Comparison of ENCODE assay signal across 7 mouse cellular contexts in genomic region chr4:111416126-111416525, GRCm38 (mm10). TPM values are rescaled to one million over a fixed set of nuclear protein-coding genes. Genes with fewer than 3 reads are reported as not detected.
DNase-seq lines count a peak whose midpoint lies in the region; ATAC-seq lines count a peak whose summit lies in the region.

No protein-coding gene starts in this region.

- H3K4me2 ChIP-seq in lung, embryonic 15.5 days = peak overlapping the region; percentile 70
- H3K4me2 ChIP-seq in forebrain, embryonic 11.5 days (ENCODE audit: low read depth, low read length, severe bottlenecking) = peak overlapping the region; percentile 87
- H3K4me2 ChIP-seq in intestine, embryonic 16.5 days (ENCODE audit: low read depth, low read length) = peak overlapping the region; percentile 55
- peak overlapping the region; percentile 78 for H3K4me2 ChIP-seq in stomach, embryonic 14.5 days (replicated peaks; ENCODE audit: low read depth, low read length)

- no peaks in the 10 kb centered on the region for H3K27me3 ChIP-seq in lung, embryonic 15.5 days
- H3K27me3 ChIP-seq in forebrain, embryonic 11.5 days (ENCODE audit: control insufficient read depth, insufficient read depth, low read length) = no peaks in the 10 kb centered on the region
- H3K27me3 ChIP-seq in intestine, embryonic 16.5 days (replicated peaks; ENCODE audit: control insufficient read depth, insufficient read depth, low read length) = no peaks in the 10 kb centered on the region
- H3K27me3 ChIP-seq in stomach, embryonic 14.5 days (ENCODE audit: control insufficient read depth, insufficient read depth, low read length) = no peaks in the 10 kb centered on the region

- no peak for DNase-seq in lung, postnatal 10 days
- DNase-seq in forebrain, embryonic 11.5 days (ENCODE audit: low spot score) = no peak
- no peak for DNase-seq in adipocyte (ENCODE audit: low spot score)
- DNase-seq in ovary, postnatal 10 days (ENCODE audit: low spot score) = no peak

- peak overlapping the region; percentile 74 for H3K4me3 ChIP-seq in lung, embryonic 15.5 days
- H3K4me3 ChIP-seq in forebrain, embryonic 11.5 days (ENCODE audit: low read depth, low read length) = peak overlapping the region; percentile 73
- H3K4me3 ChIP-seq in intestine, embryonic 16.5 days (ENCODE audit: low read length) = peak overlapping the region; percentile 82
- H3K4me3 ChIP-seq in stomach, embryonic 14.5 days (ENCODE audit: low read depth, low read length) = peak overlapping the region; percentile 64

- peaks cover 15% of the 10 kb centered on the region for H3K4me1 ChIP-seq in lung, embryonic 15.5 days
- no peaks in the 10 kb centered on the region; the same call in none of the 2 replicates for H3K4me1 ChIP-seq in forebrain, embryonic 11.5 days (replicated peaks; ENCODE audit: control insufficient read depth, insufficient read depth, low read length)
- H3K4me1 ChIP-seq in intestine, embryonic 16.5 days (ENCODE audit: control insufficient read depth, insufficient read depth, low read length) = peaks cover 12% of the 10 kb centered on the region
- H3K4me1 ChIP-seq in stomach, embryonic 14.5 days (ENCODE audit: control insufficient read depth, insufficient read depth, low read length) = peaks cover 18% of the 10 kb centered on the region

- no peak overlapping the region for H3K27ac ChIP-seq in lung, embryonic 15.5 days
- H3K27ac ChIP-seq in forebrain, embryonic 11.5 days (ENCODE audit: low read depth, low read length) = no peak overlapping the region
- H3K27ac ChIP-seq in intestine, embryonic 16.5 days (ENCODE audit: low read length) = 0 out of 2 replicates have a peak overlapping the region, but pooled peaks have one; percentile 85
- H3K27ac ChIP-seq in stomach, embryonic 14.5 days (ENCODE audit: low read length) = no peak overlapping the region

- ATAC-seq in lung, embryonic 15.5 days (ENCODE audit: borderline replicate concordance, extremely low read depth, low FRiP score, low TSS enrichment) = no peak
- ATAC-seq in forebrain, embryonic 11.5 days (replicated peaks; ENCODE audit: low FRiP score) = no peak
- no peak for ATAC-seq in intestine, embryonic 16.5 days
- no peak for ATAC-seq in stomach, embryonic 14.5 days (ENCODE audit: insufficient number of reproducible peaks, insufficient read depth, low FRiP score, low read depth)

- 62% methylated on average over 3 of the region's 3 CpGs for WGBS in lung, embryonic 15.5 days
- WGBS in forebrain, embryonic 11.5 days = 70% methylated on average over 3 of the region's 3 CpGs
- WGBS in intestine, embryonic 16.5 days = 56% methylated on average over 3 of the region's 3 CpGs
- 59% methylated on average over 3 of the region's 3 CpGs for WGBS in stomach, embryonic 14.5 days

- H3K36me3 ChIP-seq in lung, embryonic 15.5 days = no peaks in the 10 kb centered on the region; the same call in 1 of the 2 replicates
- no peaks in the 10 kb centered on the region for H3K36me3 ChIP-seq in forebrain, embryonic 11.5 days (ENCODE audit: control insufficient read depth, insufficient read depth, low read length)
- no peaks in the 10 kb centered on the region for H3K36me3 ChIP-seq in intestine, embryonic 16.5 days (ENCODE audit: control insufficient read depth, insufficient read depth, low read length)
- peaks cover 8% of the 10 kb centered on the region for H3K36me3 ChIP-seq in stomach, embryonic 14.5 days (ENCODE audit: control insufficient read depth, insufficient read depth, low read length)

- H3K9me3 ChIP-seq in lung, embryonic 15.5 days = no peaks in the 10 kb centered on the region
- no peaks in the 10 kb centered on the region for H3K9me3 ChIP-seq in forebrain, embryonic 11.5 days (ENCODE audit: control insufficient read depth, low read length)
- no peaks in the 10 kb centered on the region for H3K9me3 ChIP-seq in intestine, embryonic 16.5 days (ENCODE audit: control insufficient read depth, low read length)
- no peaks in the 10 kb centered on the region for H3K9me3 ChIP-seq in stomach, embryonic 14.5 days (ENCODE audit: control insufficient read depth, low read depth, low read length)

- H3K9ac ChIP-seq in lung, embryonic 15.5 days = 0 out of 2 replicates have a peak overlapping the region, but pooled peaks have one; percentile 71
- peak overlapping the region; percentile 86 for H3K9ac ChIP-seq in forebrain, embryonic 11.5 days (ENCODE audit: low read length)
- H3K9ac ChIP-seq in intestine, embryonic 16.5 days (ENCODE audit: low read depth, low read length) = peak overlapping the region; percentile 97
- H3K9ac ChIP-seq in stomach, embryonic 14.5 days (replicated peaks; ENCODE audit: low read depth, low read length) = peak overlapping the region; percentile 67

RNA-seq across cellular contexts. Expression of gene Bend5, which starts 1.3 kb away (rescaled TPM):
- polyA plus RNA-seq in lung, embryonic 15.5 days (2015; fragmentation: Nextera tagmentation; extraction: Ambion mirVana) = 23.3 and 24.2 TPM in 2 replicates
- 33.1 and 34.4 TPM in 2 replicates for polyA plus RNA-seq in forebrain, embryonic 11.5 days (2014; fragmentation: Nextera tagmentation; extraction: Ambion mirVana)
- 25.3 and 29.5 TPM in 2 replicates for polyA plus RNA-seq in intestine, embryonic 16.5 days (2015; fragmentation: Nextera tagmentation; extraction: Ambion mirVana)
- 40.3 and 42.0 TPM in 2 replicates for polyA plus RNA-seq in stomach, embryonic 14.5 days (2014; fragmentation: Nextera tagmentation; extraction: Ambion mirVana)
